ENCODE assay signal across 8 mouse cellular contexts in the genomic region with DNA sequence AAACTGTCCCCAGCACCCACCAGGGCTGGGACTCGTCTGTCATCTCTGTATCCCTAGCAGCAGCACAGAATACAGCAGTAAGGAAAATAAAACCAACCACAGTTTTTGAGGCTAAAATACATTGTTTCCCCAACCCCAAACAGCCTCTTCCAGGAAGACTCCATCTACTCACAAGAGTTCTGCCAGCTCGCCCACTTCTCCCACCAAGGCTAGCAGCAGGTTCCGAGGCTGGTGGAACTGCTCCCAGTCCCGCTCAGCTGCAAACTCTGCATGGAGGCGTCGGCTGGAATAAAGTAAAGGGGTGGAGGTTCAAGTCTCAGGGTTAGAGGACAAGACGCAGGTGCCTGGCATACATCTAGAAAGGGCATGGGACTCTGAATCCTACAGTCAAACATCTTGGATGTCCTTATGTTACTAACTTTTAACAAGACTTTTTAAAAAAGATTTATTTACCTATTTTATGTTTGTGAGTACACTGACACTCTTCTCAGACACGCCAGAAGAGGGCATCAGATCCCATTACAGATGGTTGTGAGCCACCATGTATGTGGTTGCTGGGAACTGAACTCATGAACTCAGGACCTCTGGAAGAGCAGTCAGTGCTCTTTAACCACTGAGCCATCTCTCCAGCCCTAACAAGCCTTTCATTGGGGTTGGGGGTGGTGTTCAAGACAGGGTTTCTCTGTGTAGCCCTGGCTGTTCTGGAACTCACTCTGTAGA. TPM values are rescaled to one million over a fixed set of nuclear protein-coding genes. Genes with fewer than 3 reads are reported as not detected.
DNase-seq lines count a peak whose midpoint lies in the region; ATAC-seq and TF ChIP-seq lines count a peak whose summit lies in the region.

No protein-coding gene starts in this region.

- no peak for ATAC-seq in liver, embryonic 13.5 days (ENCODE audit: low read depth)

- no peaks in the 10 kb centered on the region for H3K9me3 ChIP-seq in liver, embryonic 13.5 days (replicated peaks)

- H3K4me2 ChIP-seq in liver, embryonic 13.5 days = peak overlapping the region; percentile 94

- WGBS in liver, embryonic 13.5 days (ENCODE audit: insufficient replicate concordance) = 62% methylated on average over 8 of the region's 8 CpGs

- DNase-seq in cerebellum, adult 9-10 months = peak; percentile 39
- DNase-seq in cerebellum, adult 8-10 months = no peak
- DNase-seq in right cerebral cortex, adult 18-20 months = peak; percentile 50
- no peak for DNase-seq in right cerebral cortex, postnatal 36 days (ENCODE audit: low spot score in 2 of 2)
- no peak for DNase-seq in liver, embryonic 13.5 days
- no peak for DNase-seq in adrenal gland, postnatal 14 days
- DNase-seq in left cerebral cortex, adult 2 months (ENCODE audit: extremely low spot score in 1 of 2, low spot score in 2 of 2) = no peak
- DNase-seq in kidney, postnatal 4 days = no peak

- H3K27me3 ChIP-seq in liver, embryonic 13.5 days = no peaks in the 10 kb centered on the region

- peak overlapping the region; percentile 80 for H3K4me3 ChIP-seq in liver, embryonic 13.5 days (replicated peaks)
- no peak overlapping the region; the same call in 1 of the 2 replicates for H3K4me3 ChIP-seq in left cerebral cortex, adult 2 months

- intact Hi-C loops in left cerebral cortex, adult 2 months (cut with DNase I) = no loop called here

- H3K4me1 ChIP-seq in liver, embryonic 13.5 days (replicated peaks) = peaks cover 85% of the 10 kb centered on the region

- peak overlapping the region; percentile 84; the same call in 1 of the 2 replicates for H3K9ac ChIP-seq in liver, embryonic 13.5 days

- H3K36me3 ChIP-seq in liver, embryonic 13.5 days = peaks cover 16% of the 10 kb centered on the region

- TF ChIP-seq CTCF in left cerebral cortex, adult 2 months (IDR thresholded peaks at IDR 0.05) = no peak

- H3K27ac ChIP-seq in liver, embryonic 13.5 days = peak overlapping the region; percentile 11; the same call in 1 of the 2 replicates
- H3K27ac ChIP-seq in left cerebral cortex, adult 2 months = no peak overlapping the region; the same call in 1 of the 2 replicates

RNA-seq across cellular contexts. Expression of gene Dctpp1, which starts 1.2 kb away (rescaled TPM):
- 134 and 136 TPM in 2 replicates for polyA plus RNA-seq in liver, embryonic 13.5 days (2015; fragmentation: Nextera tagmentation; extraction: Ambion mirVana)
- total RNA-seq in adrenal gland, postnatal 14 days (2021) = 48.3 and 57.5 TPM in 2 replicates
- total RNA-seq in left cerebral cortex, adult 2 months (2021) = 10 to 100 TPM; 24.1 to 25.9 TPM

RNA-seq across cellular contexts. Expression of gene Sephs2, which starts 14.5 kb away (rescaled TPM):
- polyA plus RNA-seq in liver, embryonic 13.5 days (2015; fragmentation: Nextera tagmentation; extraction: Ambion mirVana) = 138 and 169 TPM in 2 replicates
- total RNA-seq in adrenal gland, postnatal 14 days (2021) = 147 and 187 TPM in 2 replicates
- 10 to 100 TPM; 33.0 to 39.8 TPM for total RNA-seq in left cerebral cortex, adult 2 months (2021)

RNA-seq across cellular contexts. Expression of gene Zfp771, which starts 15.3 kb away (rescaled TPM):
- 19.0 and 20.6 TPM in 2 replicates for polyA plus RNA-seq in liver, embryonic 13.5 days (2015; fragmentation: Nextera tagmentation; extraction: Ambion mirVana)
- 25.9 and 28.1 TPM in 2 replicates for total RNA-seq in adrenal gland, postnatal 14 days (2021)
- 10 to 100 TPM; 58.8 to 68.6 TPM for total RNA-seq in left cerebral cortex, adult 2 months (2021)

RNA-seq across cellular contexts. Expression of gene Sept1, which starts 26.4 kb away (rescaled TPM):
- polyA plus RNA-seq in liver, embryonic 13.5 days (2015; fragmentation: Nextera tagmentation; extraction: Ambion mirVana) = 9.7 and 9.8 TPM in 2 replicates
- total RNA-seq in adrenal gland, postnatal 14 days (2021) = 11.2 and 35.8 TPM in 2 replicates
- 1 to 10 TPM; 3.5 to 6.4 TPM for total RNA-seq in left cerebral cortex, adult 2 months (2021)

RNA-seq across cellular contexts. Expression of gene Zfp553, which starts 26.5 kb away (rescaled TPM):
- 8.3 and 9.0 TPM in 2 replicates for polyA plus RNA-seq in liver, embryonic 13.5 days (2015; fragmentation: Nextera tagmentation; extraction: Ambion mirVana)
- 10.0 and 13.8 TPM in 2 replicates for total RNA-seq in adrenal gland, postnatal 14 days (2021)
- total RNA-seq in left cerebral cortex, adult 2 months (2021) = 10 to 100 TPM; 17.8 to 20.5 TPM

Comparison
In these comparisons a context has a peak if more than half of its experiments do, and no peak if none do; other contexts are left out.
1. DNase-seq: peak in cerebellum, adult 9-10 months (single experiment) and right cerebral cortex, adult 18-20 months (single experiment); none in cerebellum, adult 8-10 months (single experiment), right cerebral cortex, postnatal 36 days (0 of 2), liver, embryonic 13.5 days (single experiment), adrenal gland, postnatal 14 days (single experiment), left cerebral cortex, adult 2 months (0 of 2) and kidney, postnatal 4 days (0 of 2).